Mouse (Mus musculus): ENCODE measurements around the gene Gmip.

The Gmip gene

GRCm38 (mm10) chr8:69803366-69803765, 5.1 kb upstream of the Gmip start:
- DNase-seq (ENCODE audit: low read depth, low spot score): no peak

- DNase-seq (ENCODE audit: low read depth, low spot score): no peak
Measured at GRCm38 (mm10) chr8:69804537-69804936, 3.9 kb upstream of the Gmip start.

GRCm38 (mm10) chr8:69805086-69805485, 3.4 kb upstream of the Gmip start:
- DNase-seq (ENCODE audit: low read depth, low spot score): no peak

GRCm38 (mm10) chr8:69805491-69805890, 3.0 kb upstream of the Gmip start:
- no peak for DNase-seq (ENCODE audit: low read depth, low spot score)

- no peak for DNase-seq (ENCODE audit: low read depth, low spot score)
Measured at GRCm38 (mm10) chr8:69807236-69807635, 1.2 kb upstream of the Gmip start.

- DNase-seq (ENCODE audit: low read depth, low spot score): peak; percentile 47
Measured at GRCm38 (mm10) chr8:69808864-69809403, 455 bp downstream of the Gmip start.

- DNase-seq (ENCODE audit: low read depth, low spot score): no peak
Measured at GRCm38 (mm10) chr8:69809820-69810219, 1.3 kb downstream of the Gmip start.

- DNase-seq (ENCODE audit: low read depth, low spot score): no peak
Measured at GRCm38 (mm10) chr8:69814881-69815280, 6.4 kb downstream of the Gmip start.

GRCm38 (mm10) chr8:69815396-69815795, 6.9 kb downstream of the Gmip start:
- no peak for DNase-seq (ENCODE audit: low read depth, low spot score)

- DNase-seq (ENCODE audit: low read depth, low spot score): no peak
Measured at GRCm38 (mm10) chr8:69820466-69820865, 12.0 kb downstream of the Gmip start.

GRCm38 (mm10) chr8:69821971-69822385, 13.5 kb downstream of the Gmip start:
- peak; percentile 43 for DNase-seq (ENCODE audit: low read depth, low spot score)

GRCm38 (mm10) chr8:69822386-69823191, 14.1 kb downstream of the Gmip start, which contains the start of gene Lpar2:
Lpar2 (plus strand) TSS chr8:69822429.
- peak; percentile 49 for DNase-seq (ENCODE audit: low read depth, low spot score)

- DNase-seq (ENCODE audit: low read depth, low spot score): no peak
Measured at GRCm38 (mm10) chr8:69826371-69826770, 17.9 kb downstream of the Gmip start.

- peak; percentile 99 for DNase-seq (ENCODE audit: low read depth, low spot score)
Measured at GRCm38 (mm10) chr8:69832298-69832853, 23.9 kb downstream of the Gmip start, which contains the start of gene Pbx4. Pbx4 (plus strand) TSS chr8:69832491.

- DNase-seq (ENCODE audit: low read depth, low spot score): no peak
Measured at GRCm38 (mm10) chr8:69837057-69837682, 28.7 kb downstream of the Gmip start.

GRCm38 (mm10) chr8:69847167-69848065, 38.9 kb downstream of the Gmip start:
- no peak for DNase-seq (ENCODE audit: low read depth, low spot score)

GRCm38 (mm10) chr8:69848951-69849350, 40.5 kb downstream of the Gmip start:
- no peak for DNase-seq (ENCODE audit: low read depth, low spot score)

- DNase-seq (ENCODE audit: low read depth, low spot score): no peak
Measured at GRCm38 (mm10) chr8:69849899-69850298, 41.4 kb downstream of the Gmip start.

GRCm38 (mm10) chr8:69850926-69851506, 42.5 kb downstream of the Gmip start:
- DNase-seq (ENCODE audit: low read depth, low spot score): peak; percentile 40

GRCm38 (mm10) chr8:69853869-69854268, 45.4 kb downstream of the Gmip start:
- DNase-seq (ENCODE audit: low read depth, low spot score): no peak

GRCm38 (mm10) chr8:69860807-69861206, 52.3 kb downstream of the Gmip start:
- no peak for DNase-seq (ENCODE audit: low read depth, low spot score)
